Mouse (Mus musculus) liver, adult 2 months (tissue): Measurements from ENCODE around the gene Trim30a.

ENCODE experiments used
- CTCF ChIP-seq: fragments of 200-500 bp; IDR thresholded peaks from 2 replicates; pipeline ENCODE4 v1.5.1; 2011; ENCODE audit warnings: low read depth, low read length, control low read depth
- POLR2A ChIP-seq: fragments of 200-500 bp; IDR thresholded peaks from 2 replicates; pipeline ENCODE4 v1.6.1; 2011; ENCODE audit warnings: low read length, control low read depth; ENCODE audit not compliant: insufficient read depth; ENCODE audit errors: extremely low read depth

DNA sequence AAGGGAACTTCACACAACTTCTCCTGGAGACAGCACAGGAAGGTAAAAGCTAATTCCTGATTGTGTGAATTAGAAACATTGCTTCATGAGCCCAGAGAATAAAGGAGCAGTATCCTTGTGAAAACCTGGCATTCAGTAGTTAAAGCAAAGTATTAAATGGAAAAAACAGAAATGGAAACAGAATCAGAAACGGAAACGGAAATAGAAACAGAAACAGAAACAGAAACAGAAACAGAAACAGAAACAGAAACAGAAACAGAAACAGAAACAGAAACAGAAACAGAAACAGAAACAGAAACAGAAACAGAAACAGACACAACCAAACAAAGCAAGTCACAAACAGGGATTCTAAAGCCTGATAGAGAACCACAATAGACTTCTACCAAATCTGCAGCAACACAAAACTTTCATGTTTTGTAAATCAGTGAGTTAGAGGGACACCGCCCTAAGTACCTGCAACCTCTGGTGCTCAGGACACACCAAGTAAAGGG, 60.5 kb downstream of the Trim30a start:
- no peak for TF ChIP-seq CTCF
- no peak for TF ChIP-seq POLR2A
